Mouse (Mus musculus) cerebellum, postnatal 10 days (tissue): Measurements from ENCODE around the gene Plekha3.

ENCODE experiments used
- DNase-seq, 2 experiments: peaks; one replicate each; pipeline ENCODE4 v3.0.0; 2021; ENCODE audit warnings: mixed read lengths in 2 of 2

Plekha3 gene

DNA sequence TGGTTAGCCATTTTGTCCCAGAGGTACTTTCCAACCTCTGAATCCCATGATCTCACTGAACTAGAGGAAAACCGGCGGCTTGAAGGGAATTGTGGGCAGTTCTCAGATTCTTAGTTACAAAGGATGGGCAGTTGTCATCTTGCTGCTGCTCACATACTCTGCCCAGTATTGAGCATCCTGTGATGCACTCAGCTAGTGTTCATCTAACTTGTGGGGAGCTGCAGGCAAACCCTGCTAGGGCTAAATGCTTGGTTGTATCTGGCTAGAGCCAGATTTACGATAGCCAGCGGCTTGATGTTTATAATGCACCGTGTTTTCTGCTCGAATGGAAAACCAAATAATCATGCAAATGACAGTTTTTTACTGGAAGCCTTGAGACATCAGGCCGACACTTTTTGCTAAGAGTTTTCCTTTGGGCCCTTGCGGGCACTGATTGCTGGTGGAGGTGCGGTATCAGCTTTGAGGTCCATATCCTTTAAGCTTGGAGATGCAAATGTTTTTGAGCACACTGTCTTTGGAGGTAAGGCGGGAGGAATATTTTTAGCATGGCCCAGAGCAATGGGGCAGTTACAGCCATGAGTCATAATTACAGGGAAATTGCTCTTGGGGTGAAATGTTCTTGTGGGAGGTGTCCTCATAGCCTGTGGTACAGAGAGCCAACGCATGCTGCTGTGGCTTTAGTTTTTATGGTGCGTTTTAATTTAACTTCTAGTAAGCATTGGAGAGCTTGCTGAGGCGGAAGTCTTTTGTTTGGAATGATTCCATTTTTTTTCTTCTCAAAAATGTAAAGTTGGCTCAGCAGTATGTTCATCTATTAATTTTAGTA, 1.5 kb downstream of the Plekha3 start:
- DNase-seq, result no peak

- DNase-seq, result no peak
These were observed 7.2 kb downstream of the Plekha3 start for GRCm38 (mm10) chr2:76682301-76682700.

- DNase-seq, result no peak
These were observed 11.9 kb downstream of the Plekha3 start for GRCm38 (mm10) chr2:76686986-76687385.

DNA sequence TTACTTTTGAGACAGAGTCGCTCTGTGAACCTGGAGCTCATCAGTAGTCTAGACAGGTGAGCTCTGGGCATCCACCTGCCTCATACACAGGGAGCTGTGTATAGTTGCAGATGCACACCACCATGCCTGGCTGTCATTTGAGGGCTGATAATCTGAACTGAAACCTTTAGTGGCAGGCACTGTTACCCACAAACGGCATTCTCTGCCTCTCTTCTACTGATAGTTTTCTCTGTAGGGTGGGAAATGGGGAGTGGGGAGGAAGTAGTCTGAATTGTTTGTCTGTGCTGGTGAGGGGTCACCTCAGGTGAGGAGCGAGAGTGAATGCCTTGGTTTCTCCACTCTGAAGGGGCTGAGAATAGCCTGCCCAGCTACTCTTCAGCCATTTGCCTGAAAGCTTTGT, 12.5 kb downstream of the Plekha3 start:
- no peak for DNase-seq

- DNase-seq, result no peak
These were observed 13.1 kb downstream of the Plekha3 start for GRCm38 (mm10) chr2:76688162-76688561.

DNA sequence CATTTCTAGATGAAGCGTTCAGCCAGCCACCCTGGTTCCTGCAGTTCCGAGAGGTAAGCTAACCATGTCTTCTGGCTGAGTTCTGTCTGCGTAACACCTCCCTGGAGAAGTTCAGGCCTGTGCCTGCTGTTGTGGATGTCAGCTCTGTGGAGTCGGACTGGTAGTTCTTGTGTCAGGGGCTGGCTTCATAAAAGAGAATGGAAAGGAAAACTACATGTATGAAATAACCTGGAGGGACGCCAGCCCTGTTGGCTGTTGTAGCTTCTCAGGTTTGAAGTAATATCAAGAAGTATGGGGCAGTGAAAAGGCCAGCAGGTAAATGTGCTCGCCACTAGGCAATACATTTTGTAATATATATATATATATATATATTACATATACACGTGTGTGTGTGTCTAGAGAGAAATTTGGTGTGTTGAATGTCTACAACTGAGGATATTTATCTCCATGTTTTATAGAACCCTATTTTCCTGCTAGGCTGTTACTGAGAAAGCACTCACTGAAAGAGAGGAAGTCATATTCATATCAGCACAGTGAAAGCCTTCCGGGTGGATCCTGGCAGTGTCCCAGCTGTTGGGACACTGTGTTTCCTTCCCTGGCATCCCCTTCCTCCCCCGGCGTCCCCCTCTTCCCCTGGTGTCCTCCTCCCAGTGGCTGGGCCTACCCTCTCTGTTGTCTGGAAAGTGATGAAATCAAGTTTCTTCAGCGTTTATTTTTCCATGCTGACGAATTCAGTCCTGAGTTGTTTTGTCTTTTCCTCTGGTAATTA, 15.5 kb downstream of the Plekha3 start:
- DNase-seq, result peak; percentile 13 to 20

- no peak for DNase-seq
These were observed 18.7 kb downstream of the Plekha3 start for GRCm38 (mm10) chr2:76693765-76694164.

DNA sequence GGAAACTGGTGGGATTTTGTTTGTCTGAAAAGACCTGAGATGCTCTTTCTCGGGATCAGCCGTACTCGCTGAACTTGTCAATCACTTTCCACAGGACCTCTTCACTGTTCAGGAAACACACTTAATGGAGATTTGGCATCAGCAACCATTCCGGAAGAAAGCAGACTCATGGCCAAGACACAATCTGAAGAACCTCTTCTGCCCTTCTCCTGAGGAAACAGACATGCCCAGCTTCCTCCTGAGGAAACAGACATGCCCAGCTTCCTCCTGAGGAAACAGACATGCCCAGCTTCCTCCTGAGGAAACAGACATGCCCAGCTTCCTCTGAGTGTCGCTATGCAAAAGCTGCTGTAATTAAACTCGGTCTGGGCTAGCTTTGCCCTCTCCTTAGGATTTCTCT, 20.2 kb downstream of the Plekha3 start:
- DNase-seq, result no peak

GRCm38 (mm10) chr2:76702188-76702587, 27.1 kb downstream of the Plekha3 start:
- DNase-seq, result no peak

DNA sequence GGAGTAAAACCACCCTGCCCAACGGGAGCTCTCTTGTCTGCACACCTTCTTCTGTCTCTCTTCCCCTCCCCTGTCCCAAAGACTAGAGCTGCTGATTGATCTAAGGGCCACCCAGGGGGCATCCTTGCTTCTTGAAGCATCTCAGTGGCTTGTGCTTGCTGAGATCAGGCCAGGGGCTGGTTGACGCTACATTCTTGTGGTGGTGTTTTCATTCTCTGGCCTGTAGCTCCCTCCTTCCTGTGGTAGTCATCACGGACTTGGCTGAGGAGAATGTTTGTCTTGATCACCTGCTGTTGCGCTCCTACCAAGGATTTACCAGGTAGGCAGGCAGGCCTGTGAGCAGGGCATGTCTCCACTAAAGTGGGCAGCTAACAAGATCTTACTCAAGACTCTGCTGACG, 27.7 kb downstream of the Plekha3 start:
- no peak for DNase-seq

DNA sequence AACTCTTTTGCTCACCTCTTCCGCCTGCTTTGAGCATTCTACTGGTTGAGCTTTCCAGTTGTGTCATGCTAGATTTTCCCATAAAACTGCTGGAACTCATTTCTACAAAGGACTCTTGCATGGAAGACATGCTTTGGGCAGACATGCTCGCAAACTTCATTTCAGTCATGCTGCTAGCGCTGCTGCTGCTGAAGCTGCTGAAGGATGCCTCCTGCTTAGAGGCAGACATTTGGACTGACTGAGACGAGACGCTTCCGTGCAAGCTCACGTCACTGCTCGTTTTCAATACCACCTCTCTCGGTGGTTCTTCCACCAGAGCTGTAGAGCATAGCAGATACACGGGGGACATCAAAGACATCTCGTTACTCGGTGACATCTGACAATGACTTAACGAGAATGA, 30.6 kb downstream of the Plekha3 start:
- DNase-seq, result no peak

DNA sequence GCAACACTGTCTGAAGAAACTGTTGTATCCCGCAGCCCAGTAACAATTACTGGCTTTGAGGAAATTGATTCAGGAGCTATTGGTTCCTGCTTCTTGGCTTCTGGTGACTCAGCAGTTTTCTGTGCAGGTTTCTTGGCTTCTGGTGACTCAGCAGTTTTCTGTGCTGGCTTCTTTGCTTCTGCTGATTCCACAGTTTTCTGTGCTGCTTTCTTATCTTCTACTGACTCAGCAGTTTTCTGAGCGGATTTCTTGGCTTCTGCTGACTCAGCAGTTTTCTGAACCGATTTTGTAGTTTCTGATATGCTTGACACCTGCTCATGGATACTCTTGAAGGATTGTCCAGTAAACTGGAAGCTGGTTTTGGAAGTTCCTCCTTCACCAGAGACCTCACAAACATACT, 33.4 kb downstream of the Plekha3 start:
- no peak for DNase-seq

- DNase-seq, result no peak
These were observed 39.9 kb downstream of the Plekha3 start for GRCm38 (mm10) chr2:76714984-76715383.

DNA sequence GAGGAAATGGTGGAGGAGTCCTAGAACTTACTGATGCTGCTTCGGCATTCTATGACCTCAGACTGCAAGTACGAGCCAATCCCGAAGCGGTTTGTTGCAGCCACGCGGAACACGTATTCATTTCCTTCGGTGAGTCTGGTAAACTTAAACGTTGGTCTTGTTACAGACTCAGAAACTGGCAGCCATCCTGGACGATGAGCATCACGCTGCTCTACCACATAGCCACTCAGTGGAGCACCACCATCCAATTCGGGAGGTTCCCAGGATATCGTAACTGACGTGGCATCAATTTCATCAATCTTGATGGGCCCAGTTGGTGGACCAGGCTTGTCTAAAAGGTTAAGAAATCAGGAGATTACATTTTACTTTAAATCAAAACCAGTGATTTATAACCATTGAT, 44.6 kb downstream of the Plekha3 start:
- no peak for DNase-seq
